Mouse (Mus musculus): ENCODE results near the gene Lztfl1. TPM values are rescaled to one million over a fixed set of nuclear protein-coding genes. Genes with fewer than 3 reads are reported as not detected.
"Not testable (repeated sequence)": the region's sequence is repeated elsewhere in the genome, so short reads cannot be mapped to it uniquely, and the experiment has no call there.

The Lztfl1 gene
- polyA plus RNA-seq, 1 experiment: 5.9 TPM

DNA sequence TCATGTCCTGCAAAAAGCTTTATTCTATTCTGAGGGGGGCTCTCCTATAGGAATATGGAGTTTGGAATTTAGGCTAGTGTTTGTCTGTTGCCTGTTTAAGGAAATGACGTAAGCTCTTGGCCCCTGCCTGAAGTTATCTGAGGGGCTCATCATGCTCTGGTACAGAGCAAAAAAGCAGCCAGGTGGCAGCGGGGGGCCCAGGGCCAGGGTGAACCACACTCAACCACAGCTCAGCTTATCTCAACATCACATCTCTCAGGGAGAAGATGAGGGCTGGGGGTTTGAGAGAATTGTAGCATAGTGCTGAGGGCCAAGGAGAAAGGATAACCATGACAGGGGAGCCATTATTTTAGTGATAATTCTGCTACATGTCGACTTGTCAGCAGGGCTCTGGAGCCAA, 39.3 kb upstream of the Lztfl1 start:
- WGBS: 33% methylated on average over 3 of the region's 3 CpGs
- no peak overlapping the region for H3K4me3 ChIP-seq (replicated peaks; ENCODE audit: control insufficient read depth, low read depth, low read length)
- TF ChIP-seq POLR2A (IDR thresholded peaks at IDR 0.05; ENCODE audit: borderline replicate concordance, control insufficient read depth, low read depth, low read length): no peak
- no peak for TF ChIP-seq CTCF (IDR thresholded peaks at IDR 0.05; ENCODE audit: control insufficient read depth, insufficient read depth, low read length)
- H3K4me1 ChIP-seq (ENCODE audit: control insufficient read depth, insufficient read depth, low read length): no peaks in the 10 kb centered on the region; the same call in none of the 2 replicates
- no peak overlapping the region for H3K27ac ChIP-seq (ENCODE audit: control insufficient read depth, insufficient read depth, low read depth, low read length, poor library complexity)

DNA sequence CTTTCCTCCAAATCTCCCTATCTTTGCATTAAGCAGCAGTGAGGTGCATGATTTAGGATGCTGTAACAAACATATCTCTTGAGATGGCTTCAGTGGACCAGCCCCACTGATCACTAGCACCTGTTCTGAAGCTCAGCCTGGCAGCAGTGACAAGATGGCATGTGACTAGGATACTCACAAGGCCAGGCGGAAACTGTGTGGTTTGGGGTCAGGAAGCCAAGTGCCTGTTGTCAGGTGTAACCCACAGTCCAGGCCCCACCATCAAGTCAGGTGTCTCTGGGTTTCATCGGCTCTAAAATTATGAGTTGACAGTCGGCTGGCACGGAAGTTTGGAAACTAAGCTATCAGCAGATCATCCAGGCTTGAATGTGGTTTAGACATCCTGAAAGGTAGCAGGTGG, 36.8 kb upstream of the Lztfl1 start:
- no peaks in the 10 kb centered on the region; the same call in none of the 2 replicates for H3K4me1 ChIP-seq (ENCODE audit: control insufficient read depth, insufficient read depth, low read length)
- H3K27ac ChIP-seq (ENCODE audit: control insufficient read depth, insufficient read depth, low read depth, low read length, poor library complexity): no peak overlapping the region
- H3K4me3 ChIP-seq (replicated peaks; ENCODE audit: control insufficient read depth, low read depth, low read length): no peak overlapping the region
- WGBS: 8% methylated on average over 4 of the region's 4 CpGs
- TF ChIP-seq CTCF (IDR thresholded peaks at IDR 0.05; ENCODE audit: control insufficient read depth, insufficient read depth, low read length) (no peak), POLR2A (IDR thresholded peaks at IDR 0.05; ENCODE audit: borderline replicate concordance, control insufficient read depth, low read depth, low read length) (no peak)

DNA sequence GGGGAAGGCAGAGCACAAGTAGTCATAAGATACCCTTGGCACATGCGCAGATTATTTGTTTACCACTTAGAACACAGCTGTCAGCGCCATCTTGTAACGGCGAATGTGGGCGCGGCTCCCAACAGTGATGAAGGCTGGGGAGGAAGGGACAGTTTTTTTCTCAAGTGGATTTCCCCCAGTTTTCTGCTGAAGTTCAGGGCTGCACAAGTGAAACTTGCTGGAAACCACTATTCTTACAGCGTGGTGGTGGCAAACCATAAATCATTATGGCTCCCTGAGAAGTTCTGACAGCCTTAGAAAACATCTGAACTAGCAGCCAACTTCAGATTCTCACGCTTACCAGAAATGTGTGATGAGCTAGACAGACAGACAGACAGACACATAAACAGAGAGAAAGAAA, 32.2 kb upstream of the Lztfl1 start:
- H3K4me3 ChIP-seq (replicated peaks; ENCODE audit: control insufficient read depth, low read depth, low read length); H3K27ac ChIP-seq (ENCODE audit: control insufficient read depth, insufficient read depth, low read depth, low read length, poor library complexity); H3K4me1 ChIP-seq (ENCODE audit: control insufficient read depth, insufficient read depth, low read length): not testable (repeated sequence)
- WGBS: 55% methylated on average over 8 of the region's 8 CpGs

DNA sequence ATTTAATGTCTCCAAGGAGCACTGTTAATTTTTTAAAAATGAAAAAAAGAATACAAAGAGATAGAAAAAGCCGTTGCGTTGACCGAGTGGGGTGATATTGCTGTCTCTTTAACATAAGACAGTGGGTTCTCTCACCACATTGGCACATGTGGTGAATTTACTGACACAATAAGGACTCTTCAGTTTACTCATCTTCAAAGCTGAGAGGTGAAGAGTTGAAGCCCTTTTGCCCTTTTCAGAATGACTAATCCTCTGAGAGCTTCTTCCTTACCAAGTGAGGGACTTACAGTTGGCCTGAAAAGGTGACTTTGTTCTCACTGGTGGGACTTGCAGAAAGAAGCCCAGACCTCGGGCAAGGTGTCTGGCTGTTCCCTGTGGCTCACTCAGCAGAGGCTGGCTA, 23.3 kb upstream of the Lztfl1 start:
- Histone ChIP-seq H3K27ac (ENCODE audit: control insufficient read depth, insufficient read depth, low read depth, low read length, poor library complexity) (no peak overlapping the region), H3K4me1 (ENCODE audit: control insufficient read depth, insufficient read depth, low read length) (no peaks in the 10 kb centered on the region), H3K4me3 (replicated peaks; ENCODE audit: control insufficient read depth, low read depth, low read length) (no peak overlapping the region)
- TF ChIP-seq POLR2A (IDR thresholded peaks at IDR 0.05; ENCODE audit: borderline replicate concordance, control insufficient read depth, low read depth, low read length) (no peak), CTCF (IDR thresholded peaks at IDR 0.05; ENCODE audit: control insufficient read depth, insufficient read depth, low read length) (no peak)
- 85% methylated on average over 4 of the region's 4 CpGs for WGBS

DNA sequence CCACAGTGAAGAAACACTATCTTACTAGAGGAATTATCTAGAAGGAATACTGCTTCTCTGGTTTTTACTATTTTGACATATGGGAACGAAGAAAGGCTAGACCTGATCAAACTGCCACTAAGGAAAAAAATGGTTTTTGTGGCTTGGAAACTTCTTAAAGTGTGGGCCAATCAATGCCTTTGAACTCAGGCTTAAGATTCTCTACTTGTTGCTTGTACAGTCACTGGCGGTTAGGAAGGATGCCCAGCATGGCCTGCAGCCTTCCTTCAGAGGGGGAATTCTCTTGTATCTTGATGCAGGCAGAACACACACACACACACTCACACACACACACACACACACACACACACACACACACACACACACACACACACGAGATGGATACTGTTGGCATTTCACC, 16.6 kb upstream of the Lztfl1 start:
- Histone ChIP-seq H3K4me1 (ENCODE audit: control insufficient read depth, insufficient read depth, low read length) (no peaks in the 10 kb centered on the region), H3K27ac (ENCODE audit: control insufficient read depth, insufficient read depth, low read depth, low read length, poor library complexity) (no peak overlapping the region), H3K4me3 (replicated peaks; ENCODE audit: control insufficient read depth, low read depth, low read length) (no peak overlapping the region)
- TF ChIP-seq CTCF (IDR thresholded peaks at IDR 0.05; ENCODE audit: control insufficient read depth, insufficient read depth, low read length) (no peak), POLR2A (IDR thresholded peaks at IDR 0.05; ENCODE audit: borderline replicate concordance, control insufficient read depth, low read depth, low read length) (no peak)
- 66% methylated on average over 3 of the region's 3 CpGs for WGBS

DNA sequence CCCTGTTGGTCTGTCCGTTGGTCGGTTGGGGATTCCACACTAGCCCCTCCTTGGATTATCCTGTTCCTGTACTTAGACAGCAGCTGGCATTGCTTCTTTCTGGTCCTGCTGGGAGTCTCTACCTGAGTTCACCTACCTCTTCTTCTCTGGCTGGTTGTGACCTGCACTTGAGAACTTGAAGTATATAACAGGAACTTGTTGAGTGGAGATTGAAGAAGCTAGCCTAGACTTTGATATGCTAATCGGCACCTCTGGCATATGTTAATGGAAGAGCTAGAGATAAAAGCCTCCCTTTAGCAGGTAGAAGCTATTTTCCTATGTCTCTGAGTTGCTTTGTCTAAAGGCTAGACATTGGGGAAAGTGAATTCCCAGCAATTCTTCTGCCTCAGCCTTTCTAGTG, 13.8 kb upstream of the Lztfl1 start:
- Histone ChIP-seq H3K4me3 (replicated peaks; ENCODE audit: control insufficient read depth, low read depth, low read length) (no peak overlapping the region), H3K27ac (ENCODE audit: control insufficient read depth, insufficient read depth, low read depth, low read length, poor library complexity) (no peak overlapping the region), H3K4me1 (ENCODE audit: control insufficient read depth, insufficient read depth, low read length) (no peaks in the 10 kb centered on the region)
- WGBS: 85% methylated on average over 3 of the region's 3 CpGs
- TF ChIP-seq POLR2A (IDR thresholded peaks at IDR 0.05; ENCODE audit: borderline replicate concordance, control insufficient read depth, low read depth, low read length) (no peak), CTCF (IDR thresholded peaks at IDR 0.05; ENCODE audit: control insufficient read depth, insufficient read depth, low read length) (no peak)

DNA sequence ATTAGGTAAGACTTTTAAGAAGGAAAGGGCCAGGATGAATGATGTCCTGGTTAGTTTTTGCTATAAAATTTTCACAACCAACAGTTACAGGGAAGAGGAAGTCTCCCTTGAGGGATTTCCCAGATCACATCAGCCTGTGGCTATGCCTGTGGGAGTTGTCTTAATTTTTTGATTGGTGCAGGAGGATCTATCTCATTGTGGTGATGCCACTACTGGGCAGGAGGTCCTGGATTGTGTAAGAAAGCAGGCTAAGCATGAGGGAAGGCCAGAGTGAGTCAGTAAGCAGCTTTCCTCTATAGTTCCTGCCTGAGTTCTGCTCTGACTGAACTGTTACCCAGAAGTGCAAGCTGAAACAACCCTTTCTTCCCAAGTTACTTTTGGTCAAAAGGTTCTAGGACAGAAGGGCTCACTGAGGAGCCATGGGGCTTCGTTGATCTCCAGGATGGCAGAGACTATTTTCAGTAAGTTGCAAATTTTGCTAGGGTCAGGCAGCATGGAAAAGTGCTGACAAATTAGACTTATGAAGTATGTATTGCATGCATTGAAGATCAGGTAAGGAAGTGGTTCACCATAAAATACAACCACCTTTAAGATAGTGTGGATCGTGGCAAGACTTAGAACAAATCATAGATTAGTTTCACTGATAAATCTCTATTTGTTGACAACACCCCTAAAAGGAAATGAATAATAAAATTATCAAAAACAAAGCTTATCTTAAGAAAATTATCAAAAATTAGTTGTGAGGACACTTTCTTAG, 5.4 kb upstream of the Lztfl1 start:
- WGBS: 43% methylated on average over 2 of the region's 2 CpGs
- Histone ChIP-seq H3K4me1 (ENCODE audit: control insufficient read depth, insufficient read depth, low read length) (no peaks in the 10 kb centered on the region), H3K27ac (ENCODE audit: control insufficient read depth, insufficient read depth, low read depth, low read length, poor library complexity) (no peak overlapping the region), H3K4me3 (replicated peaks; ENCODE audit: control insufficient read depth, low read depth, low read length) (no peak overlapping the region)
- TF ChIP-seq POLR2A (IDR thresholded peaks at IDR 0.05; ENCODE audit: borderline replicate concordance, control insufficient read depth, low read depth, low read length) (no peak), CTCF (IDR thresholded peaks at IDR 0.05; ENCODE audit: control insufficient read depth, insufficient read depth, low read length) (no peak)

DNA sequence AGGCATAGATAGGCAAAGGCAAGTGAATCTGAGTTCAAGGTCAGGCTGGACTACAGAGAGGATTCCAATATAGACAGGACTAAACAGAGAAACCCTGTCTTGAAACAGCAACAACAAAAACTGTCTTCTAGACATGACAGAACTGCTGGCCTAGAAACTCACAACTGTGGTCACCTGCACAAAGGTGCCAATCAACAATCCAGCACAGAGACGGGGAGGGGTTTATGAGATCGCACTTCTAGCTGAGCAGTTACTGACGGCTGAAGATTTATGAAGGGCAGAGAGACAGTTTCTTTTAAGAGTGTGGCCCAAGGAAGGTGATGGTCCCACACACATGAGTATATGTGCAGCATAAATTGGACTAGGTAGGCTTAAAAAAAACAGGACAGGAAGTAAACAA, 1.2 kb downstream of the Lztfl1 start:
- Histone ChIP-seq H3K4me3 (replicated peaks; ENCODE audit: control insufficient read depth, low read depth, low read length) (no peak overlapping the region), H3K4me1 (ENCODE audit: control insufficient read depth, insufficient read depth, low read length) (no peaks in the 10 kb centered on the region; the same call in 1 of the 2 replicates), H3K27ac (ENCODE audit: control insufficient read depth, insufficient read depth, low read depth, low read length, poor library complexity) (no peak overlapping the region)
- TF ChIP-seq CTCF (IDR thresholded peaks at IDR 0.05; ENCODE audit: control insufficient read depth, insufficient read depth, low read length) (no peak), POLR2A (IDR thresholded peaks at IDR 0.05; ENCODE audit: borderline replicate concordance, control insufficient read depth, low read depth, low read length) (no peak)
- WGBS: 59% methylated on average over 3 of the region's 3 CpGs

DNA sequence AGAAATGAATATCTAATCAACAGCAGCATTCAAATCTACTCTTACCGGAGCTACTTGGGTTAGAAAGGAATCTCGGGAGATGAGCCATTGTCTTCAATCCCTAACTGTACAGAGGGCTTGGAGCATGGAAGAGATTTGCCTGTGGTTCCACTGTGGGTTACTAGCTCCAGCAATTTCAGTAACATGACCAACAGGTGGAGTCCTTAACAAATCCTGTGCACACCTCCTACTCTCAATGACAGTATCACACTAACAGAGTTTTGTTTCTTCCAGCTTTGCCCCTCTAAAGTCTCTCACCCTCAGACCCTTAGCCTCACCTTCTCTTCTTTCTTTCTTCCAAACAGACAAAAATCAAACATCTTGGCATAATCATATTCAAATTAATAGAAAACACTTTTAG, 4.4 kb downstream of the Lztfl1 start:
- no peak overlapping the region for H3K4me3 ChIP-seq (replicated peaks; ENCODE audit: control insufficient read depth, low read depth, low read length)
- TF ChIP-seq POLR2A (IDR thresholded peaks at IDR 0.05; ENCODE audit: borderline replicate concordance, control insufficient read depth, low read depth, low read length) (no peak), CTCF (IDR thresholded peaks at IDR 0.05; ENCODE audit: control insufficient read depth, insufficient read depth, low read length) (no peak)
- H3K4me1 ChIP-seq (ENCODE audit: control insufficient read depth, insufficient read depth, low read length): no peaks in the 10 kb centered on the region; the same call in 1 of the 2 replicates
- WGBS: 93% methylated on average over 2 of the region's 2 CpGs
- H3K27ac ChIP-seq (ENCODE audit: control insufficient read depth, insufficient read depth, low read depth, low read length, poor library complexity): no peak overlapping the region
